Mouse (Mus musculus) intestine, embryonic 15.5 days (tissue): ENCODE measurements around the gene Gvin1. TPM values are rescaled to one million over a fixed set of nuclear protein-coding genes. Genes with fewer than 3 reads are reported as not detected.
A peak's percentile ranks its signal among the peaks of the same experiment; 100 is the strongest.
"Not testable (repeated sequence)": the region's sequence is repeated elsewhere in the genome, so short reads cannot be mapped to it uniquely, and the experiment has no call there.

Experiments used
- ATAC-seq: fragments of 200-750 bp; cut with Nextera tagmentation; 2 replicates; pipeline ENCODE4 v1.8.0; 2017; ENCODE audit warnings: moderate TSS enrichment, moderate library complexity
- H3K27ac ChIP-seq: fragments of 300-500 bp; sonication (generic); 2 replicates; pipeline ENCODE4 v1.5.1; 2015; ENCODE audit warnings: mild to moderate bottlenecking, inconsistent platforms
- H3K27me3 ChIP-seq: fragments of 300-500 bp; sonication (generic); replicated peaks from 2 replicates; pipeline ENCODE4 v1.6.1; 2015; ENCODE audit warnings: inconsistent platforms
- H3K36me3 ChIP-seq: fragments of 300-500 bp; sonication (generic); 2 replicates; pipeline ENCODE4 v1.6.1; 2015; ENCODE audit warnings: inconsistent platforms
- H3K4me1 ChIP-seq: fragments of 300-500 bp; sonication (generic); replicated peaks from 2 replicates; pipeline ENCODE4 v1.6.1; 2015; ENCODE audit warnings: inconsistent platforms
- H3K4me2 ChIP-seq: fragments of 300-500 bp; sonication (generic); replicated peaks from 2 replicates; pipeline ENCODE4 v1.6.1; 2015; ENCODE audit warnings: mild to moderate bottlenecking, inconsistent platforms
- H3K4me3 ChIP-seq: fragments of 300-500 bp; sonication (generic); replicated peaks from 2 replicates; pipeline ENCODE4 v1.5.1; 2015; ENCODE audit warnings: inconsistent platforms
- H3K9ac ChIP-seq: fragments of 300-500 bp; sonication (generic); 2 replicates; pipeline ENCODE4 v1.6.1; 2015; ENCODE audit warnings: inconsistent platforms
- H3K9me3 ChIP-seq: fragments of 300-500 bp; sonication (generic); 2 replicates; pipeline ENCODE4 v1.6.1; 2016; ENCODE audit warnings: inconsistent platforms
- WGBS: fragments of 180-500 bp; shearing (Covaris S2); methylation state at CpG from one replicate; pipeline ENCODE4 v1.1.7; 2015; 5-methylcytosine and 5-hydroxymethylcytosine counted together
- polyA plus RNA-seq: library from polyadenylated mRNA; unstranded; fragments of >200 nt; fragmentation: Nextera tagmentation; extraction: Ambion mirVana; gene quantifications from 2 replicates; pipeline ENCODE4 v1.2.1, GENCODE M21; 2015

Gene Gvin1
- polyA plus RNA-seq = 0.40 and 0.58 TPM in 2 replicates

- not testable (repeated sequence) for ATAC-seq, H3K4me1 ChIP-seq
- 67% methylated on average over 1 of the region's 1 CpGs for WGBS
Observed at GRCm38 (mm10) chr7:106215177-106215576, at the start of gene Gvin1. Gvin1 (minus strand) TSS chr7:106215326.

DNA sequence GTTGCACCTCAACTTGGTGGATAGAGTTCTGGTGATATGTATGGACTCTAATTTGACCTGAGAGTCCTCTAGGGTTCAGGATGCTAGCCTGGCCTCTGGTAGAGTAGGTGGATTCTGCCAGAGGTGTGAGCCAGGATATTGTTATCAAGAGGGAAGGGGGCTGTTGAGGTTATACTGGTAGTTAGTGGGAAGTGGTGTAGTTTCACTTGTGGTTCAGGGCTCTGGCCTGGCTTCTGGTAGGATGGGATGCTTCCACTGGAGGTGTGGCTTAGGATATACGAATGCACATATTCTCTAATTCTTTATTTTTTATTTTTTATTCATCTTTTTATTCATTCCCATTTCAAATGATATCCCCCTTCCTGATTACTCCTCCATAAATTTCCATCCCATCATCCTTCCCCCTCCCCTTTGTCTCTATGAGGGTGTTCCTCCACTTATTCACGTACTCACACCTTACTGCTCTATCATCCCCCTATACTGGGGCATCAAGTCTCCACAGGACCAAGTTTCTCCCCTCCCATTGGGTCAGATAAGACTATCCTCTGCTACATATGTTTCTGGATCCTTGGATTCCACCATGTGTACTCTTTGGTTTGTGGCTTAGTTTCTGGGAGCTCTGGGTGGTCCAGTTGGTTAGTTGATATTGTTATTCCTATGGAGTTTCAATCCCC lies 36.9 kb upstream of the Gvin1 start:
- ATAC-seq = no peak
- Histone ChIP-seq H3K4me1 (no peaks in the 10 kb centered on the region), H3K36me3 (no peaks in the 10 kb centered on the region), H3K27me3 (no peaks in the 10 kb centered on the region), H3K9me3 (no peaks in the 10 kb centered on the region), H3K4me3 (no peak overlapping the region), H3K4me2 (no peak overlapping the region), H3K9ac (no peak overlapping the region), H3K27ac (no peak overlapping the region)
- WGBS = 85% methylated on average over 2 of the region's 2 CpGs

More at GRCm38 (mm10) chr7:106215177-106215576, at the start of gene Gvin1:
- H3K27ac ChIP-seq, H3K4me3 ChIP-seq, H3K9ac ChIP-seq, H3K9me3 ChIP-seq, H3K27me3 ChIP-seq, H3K36me3 ChIP-seq, H3K4me2 ChIP-seq: not testable (repeated sequence)

DNA sequence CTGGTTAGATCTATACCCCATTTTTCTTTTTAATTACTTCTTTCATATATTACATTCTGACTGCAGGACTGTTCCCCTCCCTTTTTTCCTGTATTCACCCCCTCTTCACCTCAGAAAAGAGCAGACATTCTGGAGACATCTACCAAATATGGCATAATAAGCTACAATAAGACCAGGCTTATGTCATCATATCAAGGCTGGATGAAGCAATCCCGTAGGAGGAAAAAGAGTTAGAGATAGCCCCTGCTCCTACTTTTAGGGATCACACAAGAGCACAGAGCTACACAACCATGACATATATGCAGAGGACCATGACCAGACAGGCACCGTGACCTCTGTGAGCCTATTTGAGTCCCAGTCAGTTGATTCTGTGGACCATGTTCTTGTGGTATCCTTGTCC lies 33.8 kb upstream of the Gvin1 start:
- 88% methylated on average over 2 of the region's 2 CpGs for WGBS

DNA sequence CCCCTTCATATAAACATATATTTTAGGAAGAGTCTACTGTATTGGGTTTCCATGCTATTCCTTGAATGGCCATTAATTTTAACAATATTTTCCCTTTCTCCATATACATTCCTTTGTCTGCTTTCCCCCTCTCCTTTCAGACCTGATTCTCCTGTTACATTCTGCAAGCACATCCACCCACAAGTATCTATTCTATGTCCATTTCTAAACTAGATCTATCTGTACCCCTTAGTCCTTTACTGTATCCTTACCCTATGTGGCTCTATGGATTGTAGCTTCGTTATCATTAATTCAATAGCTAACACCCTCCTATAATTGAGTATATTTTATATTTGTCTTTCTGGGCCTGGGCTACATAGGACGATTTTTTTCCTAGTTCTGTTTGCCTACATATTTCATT lies 33.1 kb upstream of the Gvin1 start:
- Histone ChIP-seq H3K4me2 (no peak overlapping the region), H3K9me3 (no peaks in the 10 kb centered on the region), H3K4me1 (no peaks in the 10 kb centered on the region), H3K4me3 (no peak overlapping the region), H3K27ac (no peak overlapping the region), H3K9ac (no peak overlapping the region), H3K36me3 (no peaks in the 10 kb centered on the region), H3K27me3 (no peaks in the 10 kb centered on the region)
- WGBS = 74% methylated on average over 2 of the region's 2 CpGs
- no peak for ATAC-seq

More for the DNA sequence above, 33.8 kb upstream of the Gvin1 start:
- Histone ChIP-seq H3K9ac (no peak overlapping the region), H3K27me3 (no peaks in the 10 kb centered on the region), H3K9me3 (no peaks in the 10 kb centered on the region), H3K4me1 (no peaks in the 10 kb centered on the region), H3K4me3 (no peak overlapping the region), H3K4me2 (no peak overlapping the region), H3K27ac (no peak overlapping the region), H3K36me3 (no peaks in the 10 kb centered on the region)
- no peak for ATAC-seq

- 72% methylated on average over 6 of the region's 6 CpGs for WGBS
- Histone ChIP-seq H3K4me3 (no peak overlapping the region), H3K27me3 (no peaks in the 10 kb centered on the region), H3K9ac (no peak overlapping the region), H3K36me3 (no peaks in the 10 kb centered on the region), H3K27ac (no peak overlapping the region), H3K4me1 (no peaks in the 10 kb centered on the region), H3K4me2 (no peak overlapping the region), H3K9me3 (no peaks in the 10 kb centered on the region)
- no peak for ATAC-seq
Observed at GRCm38 (mm10) chr7:106245601-106246000, 30.5 kb upstream of the Gvin1 start.

DNA sequence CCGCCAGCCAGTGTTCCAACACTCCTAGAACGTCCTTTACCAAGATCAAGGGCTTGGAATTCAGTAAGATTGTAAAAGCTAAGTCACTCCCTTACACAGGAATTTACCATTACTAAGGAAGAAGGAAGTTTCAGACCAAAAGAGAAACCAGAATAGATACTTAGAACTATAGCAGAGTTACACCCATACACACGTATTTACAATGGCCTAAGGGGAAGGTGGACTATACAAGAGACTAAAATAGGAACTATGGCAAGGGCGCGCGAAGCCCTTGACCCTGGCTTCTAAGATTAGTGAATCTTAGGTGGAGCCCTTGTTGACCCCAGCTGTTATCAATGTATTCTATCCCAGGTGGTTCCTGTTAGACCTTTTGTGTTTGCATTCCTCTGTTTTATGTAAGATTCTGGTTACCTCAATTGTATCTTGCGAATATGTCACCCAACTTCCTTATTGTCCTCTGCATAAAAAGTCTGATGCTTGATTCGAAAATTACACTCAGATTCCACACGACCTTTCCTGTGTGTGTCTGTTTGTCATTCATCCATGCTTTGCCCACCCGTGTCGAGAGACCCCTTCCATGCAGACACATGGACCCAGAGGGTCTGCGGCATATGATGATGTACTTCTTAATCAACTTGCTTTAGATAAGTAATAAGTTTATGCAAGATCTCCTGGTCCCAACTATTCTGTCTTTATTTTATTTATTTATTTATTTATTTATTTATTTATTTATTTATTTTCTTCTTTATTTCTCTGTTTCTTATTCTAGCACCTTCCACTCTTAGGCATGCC lies 25.6 kb upstream of the Gvin1 start:
- H3K36me3 ChIP-seq, H3K27me3 ChIP-seq, H3K4me2 ChIP-seq, H3K9me3 ChIP-seq, H3K4me1 ChIP-seq, ATAC-seq, H3K4me3 ChIP-seq, H3K9ac ChIP-seq, H3K27ac ChIP-seq: not testable (repeated sequence)
- 91% methylated on average over 12 of the region's 12 CpGs for WGBS

GRCm38 (mm10) chr7:106237192-106237465 lies 22.0 kb upstream of the Gvin1 start:
- ATAC-seq = no peak

DNA sequence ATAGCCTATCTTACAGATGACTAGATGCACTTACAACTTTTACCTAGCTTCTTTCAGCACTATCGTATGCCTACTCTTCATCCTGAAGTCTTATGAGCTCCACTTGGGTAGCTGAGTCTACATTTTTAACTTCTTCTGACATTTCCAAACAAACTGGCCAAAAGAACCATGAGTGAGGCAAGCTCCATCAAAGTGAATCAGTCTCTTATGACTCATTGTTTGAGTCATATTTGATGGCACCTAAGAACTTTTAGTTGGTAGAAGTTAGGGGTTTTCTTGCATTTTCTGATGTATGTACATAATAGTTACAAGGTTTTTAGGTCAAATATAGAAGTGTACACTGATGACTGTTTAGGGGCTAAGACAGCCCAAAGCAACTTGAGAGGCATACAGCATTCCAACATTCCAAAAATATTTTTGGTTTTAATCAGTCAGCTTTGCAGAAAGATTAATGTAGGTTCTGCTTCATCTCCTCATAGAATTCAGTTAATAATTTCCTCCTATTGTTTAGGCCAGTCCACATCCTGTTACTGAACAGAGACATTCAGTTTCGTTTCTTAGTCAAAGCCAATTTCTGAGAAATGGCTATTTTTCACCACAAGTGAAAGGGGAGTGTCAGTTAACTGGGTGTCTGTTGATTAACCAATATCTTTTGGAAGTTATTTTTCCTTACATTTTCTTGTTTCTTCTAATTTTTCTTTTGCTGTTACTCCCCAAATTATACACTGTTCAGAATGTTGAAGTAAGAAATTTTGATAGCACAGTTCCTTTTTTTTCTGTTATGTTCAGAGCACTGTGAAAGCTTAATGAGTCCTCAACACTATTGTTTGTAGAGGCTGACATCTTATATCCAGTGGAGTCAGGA lies 21.4 kb upstream of the Gvin1 start:
- Histone ChIP-seq H3K27ac (no peak overlapping the region), H3K4me1 (no peaks in the 10 kb centered on the region), H3K27me3 (no peaks in the 10 kb centered on the region), H3K9ac (no peak overlapping the region), H3K4me2 (no peak overlapping the region), H3K36me3 (no peaks in the 10 kb centered on the region), H3K4me3 (no peak overlapping the region), H3K9me3 (no peaks in the 10 kb centered on the region)
- 57% methylated on average over 2 of the region's 2 CpGs for WGBS
- no peak for ATAC-seq

More at GRCm38 (mm10) chr7:106237192-106237465, 22.0 kb upstream of the Gvin1 start:
- Histone ChIP-seq H3K9ac (no peak overlapping the region), H3K4me2 (no peak overlapping the region), H3K4me1 (no peaks in the 10 kb centered on the region), H3K27ac (no peak overlapping the region), H3K27me3 (no peaks in the 10 kb centered on the region), H3K4me3 (no peak overlapping the region), H3K36me3 (no peaks in the 10 kb centered on the region), H3K9me3 (no peaks in the 10 kb centered on the region)

- no peaks in the 10 kb centered on the region for H3K36me3 ChIP-seq
- H3K9ac ChIP-seq = no peak overlapping the region
- H3K4me2 ChIP-seq = no peak overlapping the region
- no peaks in the 10 kb centered on the region for H3K4me1 ChIP-seq
- H3K27ac ChIP-seq = no peak overlapping the region
- H3K9me3 ChIP-seq = no peaks in the 10 kb centered on the region
- no peak for ATAC-seq
- no peak overlapping the region for H3K4me3 ChIP-seq
- no peaks in the 10 kb centered on the region for H3K27me3 ChIP-seq
- 68% methylated on average over 2 of the region's 2 CpGs for WGBS
Observed at GRCm38 (mm10) chr7:106235596-106235995, 20.5 kb upstream of the Gvin1 start.

GRCm38 (mm10) chr7:106215910-106216309 lies 784 bp upstream of the Gvin1 start:
- not testable (repeated sequence) for H3K9ac ChIP-seq, H3K9me3 ChIP-seq, H3K4me2 ChIP-seq, H3K4me1 ChIP-seq, ATAC-seq, H3K27ac ChIP-seq, H3K36me3 ChIP-seq, H3K27me3 ChIP-seq, H3K4me3 ChIP-seq

DNA sequence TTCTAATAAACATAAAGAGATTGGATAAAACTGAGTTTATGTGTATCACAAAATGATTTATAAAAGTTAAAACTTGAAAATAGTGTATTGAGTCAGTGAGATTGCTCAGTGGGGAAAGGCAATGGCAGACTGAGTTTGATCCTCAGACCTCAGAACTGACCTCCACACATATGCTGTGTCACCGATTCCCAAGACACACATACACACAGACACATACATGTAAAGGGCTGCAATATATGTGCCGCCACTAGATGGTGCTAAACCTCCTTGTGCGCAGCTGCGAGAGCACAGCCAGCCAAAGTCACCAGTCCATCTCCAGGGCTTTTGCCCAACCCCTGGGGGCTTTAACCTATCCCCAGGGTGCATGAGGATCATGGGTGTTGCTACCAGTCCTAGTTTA lies 1.4 kb downstream of the Gvin1 start:
- not testable (repeated sequence) for H3K9ac ChIP-seq, H3K36me3 ChIP-seq, H3K27me3 ChIP-seq, H3K4me3 ChIP-seq, H3K4me1 ChIP-seq, H3K27ac ChIP-seq, H3K9me3 ChIP-seq, H3K4me2 ChIP-seq
- ATAC-seq = peak; percentile 69
- no CpG with 5 or more reads among the region's 4 CpGs for WGBS

- H3K9me3 ChIP-seq, H3K9ac ChIP-seq, H3K36me3 ChIP-seq, H3K27me3 ChIP-seq, H3K4me3 ChIP-seq, H3K4me1 ChIP-seq, H3K27ac ChIP-seq, H3K4me2 ChIP-seq: not testable (repeated sequence)
- ATAC-seq = 0 out of 2 replicates have a peak, but pooled peaks have one; percentile 34
- WGBS = 81% methylated on average over 2 of the region's 3 CpGs
Observed at GRCm38 (mm10) chr7:106206630-106207029, 8.5 kb downstream of the Gvin1 start.
